Comparison of ENCODE assay signal across 9 mouse cellular contexts in genomic region chr19:10634872-10635318, GRCm38 (mm10). TPM values are rescaled to one million over a fixed set of nuclear protein-coding genes. Genes with fewer than 3 reads are reported as not detected.
DNase-seq lines count a peak whose midpoint lies in the region; ATAC-seq and TF ChIP-seq lines count a peak whose summit lies in the region.
"Had no signal": no experiment of that assay in that cellular context is flagged by ENCODE, and none has a peak within 500 bp of the region (broad histone marks: within the 10 kb centered on the region; RNA-seq: fewer than 3 reads in every experiment).

No protein-coding gene starts in this region.

- no peak for TF ChIP-seq CTCF in stomach, postnatal 0 days (IDR thresholded peaks at IDR 0.05; ENCODE audit: low read depth)

- TF ChIP-seq EP300 in stomach, postnatal 0 days (optimal IDR thresholded peaks at IDR 0.05) = no peak

- peak; percentile 89 for ATAC-seq in liver, embryonic 11.5 days (replicated peaks; ENCODE audit: low FRiP score)
- ATAC-seq in stomach, postnatal 0 days (ENCODE audit: low FRiP score, low TSS enrichment) = peak; percentile 77

- WGBS in forebrain, embryonic 10.5 days = 6% methylated on average over 21 of the region's 21 CpGs
- WGBS in liver, embryonic 11.5 days = 3% methylated on average over 21 of the region's 21 CpGs
- 2% methylated on average over 21 of the region's 21 CpGs for WGBS in stomach, postnatal 0 days

- intact Hi-C loops in heart, postnatal 10 days (cut with DNase I) = no loop called here

- H3K36me3 ChIP-seq in forebrain, embryonic 10.5 days (replicated peaks) = peaks cover 26% of the 10 kb centered on the region
- H3K36me3 ChIP-seq in liver, embryonic 11.5 days (ENCODE audit: control insufficient read depth, insufficient read depth, low read length) = peaks cover 8% of the 10 kb centered on the region
- no peaks in the 10 kb centered on the region for H3K36me3 ChIP-seq in stomach, postnatal 0 days (ENCODE audit: control insufficient read depth, insufficient read depth, low read length)

- H3K4me2 ChIP-seq in liver, embryonic 11.5 days = peak overlapping the region; percentile 99
- H3K4me2 ChIP-seq in stomach, postnatal 0 days (replicated peaks; ENCODE audit: low read depth) = peak overlapping the region; percentile 86

- peak overlapping the region; percentile 50 for H3K4me3 ChIP-seq in forebrain, embryonic 10.5 days
- H3K4me3 ChIP-seq in liver, embryonic 11.5 days (ENCODE audit: low read depth, low read length) = peak overlapping the region; percentile 70
- H3K4me3 ChIP-seq in stomach, postnatal 0 days (ENCODE audit: low read depth, low read length) = peak overlapping the region; percentile 39

- H3K27ac ChIP-seq in forebrain, embryonic 10.5 days = peak overlapping the region; percentile 69
- H3K27ac ChIP-seq in liver, embryonic 11.5 days (ENCODE audit: low read depth, low read length) = peak overlapping the region; percentile 83
- no peak overlapping the region for H3K27ac ChIP-seq in stomach, postnatal 0 days (replicated peaks)

- H3K9ac ChIP-seq in liver, embryonic 11.5 days (ENCODE audit: low read depth, low read length) = peak overlapping the region; percentile 88
- H3K9ac ChIP-seq in stomach, postnatal 0 days (ENCODE audit: low read length) = peak overlapping the region; percentile 56

- no peaks in the 10 kb centered on the region for H3K9me3 ChIP-seq in forebrain, embryonic 10.5 days
- no peaks in the 10 kb centered on the region for H3K9me3 ChIP-seq in liver, embryonic 11.5 days (ENCODE audit: control insufficient read depth, low read length)
- H3K9me3 ChIP-seq in stomach, postnatal 0 days (ENCODE audit: control insufficient read depth, low read length) = no peaks in the 10 kb centered on the region

- DNase-seq in urinary bladder, postnatal 25 days (ENCODE audit: low spot score) = peak; percentile 23
- DNase-seq in urinary bladder, postnatal 10 days (ENCODE audit: low spot score) = no peak
- peak; percentile 59 for DNase-seq in forebrain, embryonic 10.5 days (ENCODE audit: extremely low spot score, low spot score)
- DNase-seq in heart, postnatal 10 days = peak; percentile 55 to 67
- DNase-seq in kidney, postnatal 25 days = peak; percentile 73 to 89
- peak; percentile 78 for DNase-seq in liver, embryonic 11.5 days (ENCODE audit: low spot score)
- peak; percentile 32 for DNase-seq in naive thymus-derived CD4-positive, alpha-beta T cell, adult 2 months (ENCODE audit: low read depth)
- peak; percentile 74 for DNase-seq in stomach, postnatal 0 days (ENCODE audit: low spot score)

- peaks cover 25% of the 10 kb centered on the region for H3K27me3 ChIP-seq in forebrain, embryonic 10.5 days (ENCODE audit: poor library complexity, severe bottlenecking)
- no peaks in the 10 kb centered on the region for H3K27me3 ChIP-seq in liver, embryonic 11.5 days (replicated peaks; ENCODE audit: control insufficient read depth, insufficient read depth, low read length)
- H3K27me3 ChIP-seq in stomach, postnatal 0 days (ENCODE audit: control insufficient read depth, insufficient read depth, low read length) = no peaks in the 10 kb centered on the region; the same call in 1 of the 2 replicates
- H3K27me3 ChIP-seq: CH12.LX had no signal

- H3K4me1 ChIP-seq in forebrain, embryonic 10.5 days = peaks cover 19% of the 10 kb centered on the region
- H3K4me1 ChIP-seq in liver, embryonic 11.5 days (replicated peaks; ENCODE audit: control insufficient read depth, insufficient read depth, low read length) = peaks cover 29% of the 10 kb centered on the region
- H3K4me1 ChIP-seq in stomach, postnatal 0 days (replicated peaks; ENCODE audit: control insufficient read depth, insufficient read depth) = peaks cover 8% of the 10 kb centered on the region; the same call in 1 of the 2 replicates

RNA-seq across cellular contexts. Expression of gene Vwce, which starts 0.9 kb away (rescaled TPM):
- 0.38 and 0.85 TPM in 2 replicates for polyA plus RNA-seq in forebrain, embryonic 10.5 days (2016; fragmentation: Nextera tagmentation; extraction: Ambion mirVana)
- total RNA-seq in heart, postnatal 10 days (2021) = under 1 TPM; 0.26 to 0.27 TPM
- 7.8 and 10.4 TPM in 2 replicates for polyA plus RNA-seq in liver, embryonic 11.5 days (2014; fragmentation: Nextera tagmentation; extraction: Ambion mirVana)
- polyA plus RNA-seq in stomach, postnatal 0 days (2015; fragmentation: Nextera tagmentation; extraction: Ambion mirVana) = 0.51 and 0.61 TPM in 2 replicates

RNA-seq across cellular contexts. Expression of gene Tkfc, which starts 29.4 kb away (rescaled TPM):
- 21.1 and 24.5 TPM in 2 replicates for polyA plus RNA-seq in forebrain, embryonic 10.5 days (2016; fragmentation: Nextera tagmentation; extraction: Ambion mirVana)
- total RNA-seq in heart, postnatal 10 days (2021) = 10 to 100 TPM; 10.3 to 11.1 TPM
- 16.1 and 16.2 TPM in 2 replicates for polyA plus RNA-seq in liver, embryonic 11.5 days (2014; fragmentation: Nextera tagmentation; extraction: Ambion mirVana)
- polyA plus RNA-seq in stomach, postnatal 0 days (2015; fragmentation: Nextera tagmentation; extraction: Ambion mirVana) = 6.3 and 6.7 TPM in 2 replicates

RNA-seq across cellular contexts. Expression of gene Ddb1, which starts 29.8 kb away (rescaled TPM):
- polyA plus RNA-seq in forebrain, embryonic 10.5 days (2016; fragmentation: Nextera tagmentation; extraction: Ambion mirVana) = 465 and 471 TPM in 2 replicates
- total RNA-seq in heart, postnatal 10 days (2021) = 100 to 1,000 TPM; 216 to 231 TPM
- polyA plus RNA-seq in liver, embryonic 11.5 days (2014; fragmentation: Nextera tagmentation; extraction: Ambion mirVana) = 311 and 347 TPM in 2 replicates
- 108 and 110 TPM in 2 replicates for polyA plus RNA-seq in stomach, postnatal 0 days (2015; fragmentation: Nextera tagmentation; extraction: Ambion mirVana)

RNA-seq across cellular contexts. Expression of gene Pga5, which starts 43.0 kb away (rescaled TPM):
- not detected in 2 replicates for polyA plus RNA-seq in forebrain, embryonic 10.5 days (2016; fragmentation: Nextera tagmentation; extraction: Ambion mirVana)
- not detected for total RNA-seq in heart, postnatal 10 days (2021)
- not detected in 2 replicates for polyA plus RNA-seq in liver, embryonic 11.5 days (2014; fragmentation: Nextera tagmentation; extraction: Ambion mirVana)
- polyA plus RNA-seq in stomach, postnatal 0 days (2015; fragmentation: Nextera tagmentation; extraction: Ambion mirVana) = 22,358 and 23,362 TPM in 2 replicates

RNA-seq across cellular contexts. Expression of gene Vps37c, which starts 53.6 kb away (rescaled TPM):
- polyA plus RNA-seq in forebrain, embryonic 10.5 days (2016; fragmentation: Nextera tagmentation; extraction: Ambion mirVana) = 33.5 and 36.1 TPM in 2 replicates
- 10 to 100 TPM; 23.3 to 27.1 TPM for total RNA-seq in heart, postnatal 10 days (2021)
- polyA plus RNA-seq in liver, embryonic 11.5 days (2014; fragmentation: Nextera tagmentation; extraction: Ambion mirVana) = 23.2 TPM in 2 replicates
- 48.6 and 57.3 TPM in 2 replicates for polyA plus RNA-seq in stomach, postnatal 0 days (2015; fragmentation: Nextera tagmentation; extraction: Ambion mirVana)
